Mouse (Mus musculus) lung, embryonic 14.5 days (tissue): ENCODE data around the gene Siglec1. TPM values are rescaled to one million over a fixed set of nuclear protein-coding genes. Genes with fewer than 3 reads are reported as not detected.

ENCODE experiments used
- ATAC-seq: fragments of 200-750 bp; cut with Nextera tagmentation; 2 replicates; pipeline ENCODE4 v1.8.0; 2017; ENCODE audit warnings: mild to moderate bottlenecking, moderate TSS enrichment, moderate library complexity; ENCODE audit not compliant: insufficient read depth
- DNase-seq: peaks from one replicate; pipeline ENCODE4 v3.0.0-alpha.2; 2015
- H3K27ac ChIP-seq: fragments of 300-500 bp; sonication (generic); 2 replicates; pipeline ENCODE4 v1.5.1; 2014; ENCODE audit warnings: low read depth, mild to moderate bottlenecking, moderate library complexity
- H3K27me3 ChIP-seq: fragments of 300-500 bp; sonication (generic); 2 replicates; pipeline ENCODE4 v1.6.1; 2014; ENCODE audit warnings: low read length, control low read depth; ENCODE audit not compliant: insufficient read depth
- H3K36me3 ChIP-seq: fragments of 300-500 bp; sonication (generic); 2 replicates; pipeline ENCODE4 v1.6.1; 2014; ENCODE audit warnings: control low read depth; ENCODE audit not compliant: insufficient read depth
- H3K4me1 ChIP-seq: fragments of 300-500 bp; sonication (generic); 2 replicates; pipeline ENCODE4 v1.6.1; 2014; ENCODE audit warnings: antibody characterized with exemption, control low read depth; ENCODE audit not compliant: insufficient read depth
- H3K4me2 ChIP-seq: fragments of 300-500 bp; sonication (generic); 2 replicates; pipeline ENCODE4 v1.6.1; 2014; ENCODE audit warnings: mild to moderate bottlenecking
- H3K4me3 ChIP-seq: fragments of 300-500 bp; sonication (generic); 2 replicates; pipeline ENCODE4 v1.5.1; 2014; ENCODE audit warnings: low read depth, low read length
- H3K9ac ChIP-seq: fragments of 300-500 bp; sonication (generic); 2 replicates; pipeline ENCODE4 v1.6.1; 2014
- H3K9me3 ChIP-seq: fragments of 300-500 bp; sonication (generic); 2 replicates; pipeline ENCODE4 v1.6.1; 2016; ENCODE audit warnings: low read depth, low read length, control low read depth
- CTCF ChIP-seq: IDR thresholded peaks from 2 replicates; pipeline ENCODE4 v1.5.1; 2016; ENCODE audit warnings: antibody characterized with exemption, low read depth
- WGBS: fragments of 180-500 bp; shearing (Covaris S2); extraction: QIAGEN DNeasy Blood & Tissue Kit; methylation state at CpG from one replicate; pipeline ENCODE4 v1.1.7; 2014; 5-methylcytosine and 5-hydroxymethylcytosine counted together
- polyA plus RNA-seq: library from polyadenylated mRNA; unstranded; fragments of >200 nt; fragmentation: Nextera tagmentation; extraction: Ambion mirVana; gene quantifications from 2 replicates; pipeline ENCODE4 v1.2.1, GENCODE M21; 2014

Gene Siglec1
- polyA plus RNA-seq = 0.23 and 0.34 TPM in 2 replicates

DNA sequence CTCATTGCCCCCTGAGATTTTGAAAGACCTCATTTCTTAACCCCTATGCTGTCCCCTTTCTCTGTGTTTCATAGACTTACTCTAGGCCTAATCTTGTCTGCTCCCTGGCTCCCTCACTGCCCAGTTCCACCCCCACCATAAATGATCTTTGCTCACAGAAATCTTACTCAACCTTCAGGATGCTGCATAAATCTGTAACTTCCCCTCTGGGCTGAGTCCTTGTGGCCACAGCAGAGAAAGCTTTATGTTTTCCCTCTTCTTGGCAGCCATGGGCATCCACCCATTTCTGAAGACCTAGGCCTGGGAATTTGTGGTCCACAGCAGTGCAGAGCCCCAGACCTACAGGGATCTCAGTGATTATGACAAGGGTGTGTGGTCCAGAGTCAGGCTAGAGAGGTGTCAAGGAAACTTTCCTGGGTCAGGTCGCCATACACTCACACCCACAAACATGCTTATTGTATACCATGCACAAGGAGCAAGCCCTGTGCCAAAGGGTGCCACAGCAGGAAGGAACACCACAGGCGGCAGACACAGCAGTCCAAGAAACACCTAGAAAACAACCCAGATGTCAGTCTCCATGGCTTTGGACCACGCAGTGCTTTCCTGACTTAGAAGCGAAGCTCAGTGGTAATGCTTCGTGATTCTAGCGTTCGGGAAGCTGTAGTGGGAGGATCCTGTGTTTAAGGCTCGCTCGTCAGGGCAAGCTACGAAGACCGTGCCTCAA, at the start of gene Siglec1:
Gene Siglec1, minus strand, starts transcription at position 99 of the 724 bp plus-strand sequence.
- Histone ChIP-seq H3K4me2 (no peak within 1 kb of the TSS), H3K9me3 (no peaks in the 10 kb centered on the region), H3K36me3 (no peaks in the 10 kb centered on the region), H3K27ac (no peak within 1 kb of the TSS), H3K27me3 (no peaks in the 10 kb centered on the region), H3K4me1 (no peaks in the 10 kb centered on the region), H3K4me3 (no peak within 1 kb of the TSS), H3K9ac (no peak within 1 kb of the TSS)
- ATAC-seq (no peak), DNase-seq (no peak)
- TF ChIP-seq CTCF = no peak
- 79% methylated on average over 11 of the region's 11 CpGs for WGBS

DNA sequence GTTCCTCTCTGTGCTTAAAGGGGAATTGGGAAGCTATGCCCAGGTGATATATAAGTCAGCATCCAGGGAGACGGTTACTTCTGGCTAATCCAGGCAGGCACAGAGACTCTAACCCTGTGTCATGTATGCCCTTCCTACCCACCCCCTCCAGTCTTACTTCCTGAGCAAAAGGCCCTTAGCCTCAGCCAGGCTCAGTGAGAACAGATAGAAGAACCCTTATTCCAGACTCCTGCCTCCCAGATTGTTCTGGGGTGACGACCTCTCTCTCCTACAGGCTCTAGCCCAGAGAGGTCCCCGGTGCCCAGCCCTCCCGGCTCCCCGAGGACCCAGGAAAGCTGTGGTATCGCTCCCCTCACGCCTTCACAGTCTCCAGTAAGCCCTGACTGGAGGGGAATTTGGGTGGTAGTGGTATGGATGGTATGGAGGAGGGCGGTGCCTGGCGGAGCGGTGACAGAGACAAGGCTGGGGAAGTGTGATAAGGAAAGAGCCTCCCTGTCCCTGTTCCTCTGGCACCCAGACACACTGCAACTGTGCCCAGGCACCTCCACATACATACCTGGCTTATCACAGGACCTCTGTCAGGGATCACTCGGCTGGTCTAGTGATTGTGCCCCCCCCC, 49.1 kb upstream of the Siglec1 start:
- ATAC-seq = peak; percentile 63
- no peak for TF ChIP-seq CTCF
- 45% methylated on average over 11 of the region's 11 CpGs for WGBS

DNA sequence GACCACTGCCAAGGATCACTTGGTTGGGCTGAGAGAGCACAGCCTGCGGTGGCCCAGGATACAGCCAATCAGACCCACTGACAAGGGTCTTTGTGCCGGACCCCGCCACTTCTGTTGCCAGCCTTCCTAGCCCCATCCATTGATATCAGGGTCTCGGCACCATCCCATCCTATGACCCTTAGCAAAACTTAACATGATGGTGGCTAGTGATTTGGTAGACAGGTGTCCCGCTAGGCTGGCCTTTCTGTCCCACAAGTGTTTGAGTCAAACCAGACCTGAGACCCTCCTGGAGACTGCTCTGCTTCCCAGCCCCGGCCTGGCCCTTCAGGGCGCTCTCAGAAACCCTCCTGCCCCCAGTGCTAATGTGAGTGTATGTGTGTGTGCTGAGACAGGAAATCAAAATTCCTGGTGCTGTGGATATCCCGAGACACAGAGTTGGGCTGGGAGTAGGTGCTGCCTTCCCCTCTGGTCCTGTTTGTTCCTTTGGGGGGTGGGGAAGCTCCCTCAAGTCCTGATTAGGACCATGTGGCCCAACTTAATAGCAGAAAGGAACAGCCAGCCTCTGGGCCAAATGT, 48.3 kb upstream of the Siglec1 start:
- TF ChIP-seq CTCF = no peak
- H3K4me2 ChIP-seq = no peak overlapping the region

More for the DNA sequence above, 49.1 kb upstream of the Siglec1 start:
- Histone ChIP-seq H3K4me1 (no peaks in the 10 kb centered on the region), H3K9ac (peak overlapping the region; percentile 38; the same call in 1 of the 2 replicates), H3K36me3 (peaks cover 42% of the 10 kb centered on the region), H3K4me3 (no peak overlapping the region), H3K9me3 (no peaks in the 10 kb centered on the region), H3K27me3 (no peaks in the 10 kb centered on the region), H3K27ac (peak overlapping the region; percentile 42; the same call in 1 of the 2 replicates), H3K4me2 (no peak overlapping the region)
- DNase-seq = no peak

DNA sequence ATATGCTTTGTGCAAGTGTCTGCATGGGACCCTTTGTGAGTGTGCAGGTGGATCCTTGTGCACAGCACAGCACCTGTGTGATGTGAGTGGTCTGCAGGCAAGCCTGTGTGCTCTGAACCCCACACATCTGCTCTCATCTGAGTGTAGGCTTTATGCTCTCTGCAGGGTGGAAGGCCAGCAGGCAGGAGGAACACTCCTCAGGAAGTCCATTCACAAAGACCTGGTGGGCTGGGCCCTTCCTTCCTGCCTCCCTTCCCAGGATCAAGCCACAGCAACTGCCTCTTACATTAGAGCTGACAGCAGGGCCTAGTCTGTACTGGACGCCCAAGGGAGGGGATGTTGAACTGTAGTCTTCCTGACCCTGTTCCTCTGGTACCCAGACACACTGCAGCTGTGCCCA, 47.8 kb upstream of the Siglec1 start:
- ATAC-seq = peak; percentile 59; the same call in 1 of the 2 replicates
- 23% methylated on average over 1 of the region's 1 CpGs for WGBS
- TF ChIP-seq CTCF = no peak
- Histone ChIP-seq H3K9ac (no peak overlapping the region), H3K27me3 (no peaks in the 10 kb centered on the region), H3K4me2 (no peak overlapping the region), H3K9me3 (no peaks in the 10 kb centered on the region), H3K4me1 (no peaks in the 10 kb centered on the region; the same call in 1 of the 2 replicates), H3K27ac (0 out of 2 replicates have a peak overlapping the region, but pooled peaks have one; percentile 47), H3K4me3 (no peak overlapping the region), H3K36me3 (peaks cover 34% of the 10 kb centered on the region)
- DNase-seq = peak; percentile 54

More for the DNA sequence above, 48.3 kb upstream of the Siglec1 start:
- H3K27ac ChIP-seq = peak overlapping the region; percentile 26; the same call in 1 of the 2 replicates
- ATAC-seq (no peak), DNase-seq (no peak)
- H3K36me3 ChIP-seq = peaks cover 40% of the 10 kb centered on the region
- no peaks in the 10 kb centered on the region for H3K4me1 ChIP-seq
- H3K27me3 ChIP-seq = no peaks in the 10 kb centered on the region
- no peak overlapping the region for H3K4me3 ChIP-seq
- WGBS = 69% methylated on average over 8 of the region's 8 CpGs
- H3K9ac ChIP-seq = no peak overlapping the region
- no peaks in the 10 kb centered on the region for H3K9me3 ChIP-seq

DNA sequence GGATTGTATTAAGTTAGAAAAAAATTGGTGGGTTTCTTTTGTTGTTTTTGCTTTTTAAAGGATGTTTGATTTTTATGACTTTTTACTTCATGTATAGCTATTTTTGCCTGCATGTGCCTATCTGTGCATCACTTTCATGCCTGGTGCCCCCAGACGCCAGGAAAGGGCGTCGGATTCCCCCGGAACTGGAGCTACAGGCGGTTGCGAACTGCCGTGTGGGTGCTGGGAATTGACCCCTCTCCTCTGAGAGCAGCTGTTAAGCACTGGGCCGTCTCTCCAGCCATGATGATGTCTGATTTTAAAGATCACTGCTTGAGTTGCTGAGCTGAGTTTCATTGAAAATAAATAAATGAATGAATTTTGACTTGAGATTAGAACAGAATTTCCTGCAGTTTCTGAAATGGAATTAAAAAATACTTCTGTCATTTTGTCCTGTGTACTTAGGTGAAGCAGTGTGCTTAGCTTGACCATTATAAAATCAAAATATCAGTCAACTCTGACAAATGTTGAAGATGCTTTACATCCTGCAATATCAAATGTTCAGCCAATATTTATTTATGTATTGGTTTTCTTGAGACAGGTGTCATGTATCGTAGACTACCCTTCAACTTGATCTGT, 46.5 kb upstream of the Siglec1 start, which contains the start of gene Gm11037:
Gene Gm11037, plus strand, starts transcription at position 568 of the 618 bp plus-strand sequence.
- H3K36me3 ChIP-seq = peaks cover 24% of the 10 kb centered on the region
- H3K9me3 ChIP-seq = no peaks in the 10 kb centered on the region
- no peak within 1 kb of the TSS for H3K9ac ChIP-seq
- 0 out of 2 replicates have a peak within 1 kb of the TSS, but pooled peaks have one; percentile 47 for H3K27ac ChIP-seq
- no peaks in the 10 kb centered on the region; the same call in none of the 2 replicates for H3K4me1 ChIP-seq
- no peak within 1 kb of the TSS for H3K4me3 ChIP-seq
- ATAC-seq = no peak
- no peak for TF ChIP-seq CTCF
- no peak for DNase-seq
- no peaks in the 10 kb centered on the region for H3K27me3 ChIP-seq
- 76% methylated on average over 9 of the region's 9 CpGs for WGBS
- no peak within 1 kb of the TSS for H3K4me2 ChIP-seq

DNA sequence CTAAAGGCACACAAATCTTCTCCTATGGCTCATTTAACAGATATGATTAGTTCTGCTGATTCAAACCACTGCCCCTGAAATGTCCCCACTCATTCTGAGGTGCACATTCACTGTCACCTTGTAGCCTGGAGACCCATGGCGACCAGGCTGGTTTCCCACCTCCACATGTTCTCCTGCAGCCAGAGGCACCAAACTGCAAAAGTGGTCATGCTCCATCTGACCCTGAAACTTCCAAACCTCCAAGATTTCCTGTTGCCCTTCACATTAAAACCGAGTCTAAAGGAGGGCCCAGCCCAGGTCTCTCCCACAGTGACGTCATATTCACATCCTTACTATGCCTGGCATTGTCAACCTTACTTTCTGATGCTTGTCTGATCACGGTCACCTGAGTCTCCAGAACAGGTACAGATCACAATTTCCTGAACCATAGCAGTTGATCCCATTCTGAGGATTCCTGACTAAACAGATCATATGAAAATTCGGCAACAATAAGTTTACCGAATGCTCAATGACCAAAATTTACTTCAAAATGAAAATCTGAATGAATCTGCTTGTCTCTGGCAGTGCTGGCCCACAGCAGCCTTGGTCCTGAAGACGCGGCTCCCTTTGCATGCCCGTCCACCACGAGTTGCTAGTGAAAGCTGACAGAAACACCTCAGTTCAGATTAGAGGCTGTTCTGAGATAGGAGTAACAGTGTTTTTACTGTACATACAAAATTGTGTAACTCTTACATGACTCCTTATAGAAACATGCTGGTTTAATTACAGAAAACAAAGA, 45.7 kb upstream of the Siglec1 start:
- no peaks in the 10 kb centered on the region; the same call in none of the 2 replicates for H3K4me1 ChIP-seq
- DNase-seq (no peak), ATAC-seq (no peak)
- TF ChIP-seq CTCF = no peak
- H3K36me3 ChIP-seq = peaks cover 17% of the 10 kb centered on the region
- no peak overlapping the region for H3K9ac ChIP-seq
- H3K4me2 ChIP-seq = no peak overlapping the region
- 72% methylated on average over 10 of the region's 10 CpGs for WGBS
- H3K27me3 ChIP-seq = no peaks in the 10 kb centered on the region
- H3K9me3 ChIP-seq = no peaks in the 10 kb centered on the region
- no peak overlapping the region for H3K4me3 ChIP-seq
- no peak overlapping the region for H3K27ac ChIP-seq
